Mouse (Mus musculus): ENCODE results near the gene Brf1. TPM values are rescaled to one million over a fixed set of nuclear protein-coding genes. Genes with fewer than 3 reads are reported as not detected.

The Brf1 gene
- polyA plus RNA-seq, 1 experiment, result 24.7 TPM

DNA sequence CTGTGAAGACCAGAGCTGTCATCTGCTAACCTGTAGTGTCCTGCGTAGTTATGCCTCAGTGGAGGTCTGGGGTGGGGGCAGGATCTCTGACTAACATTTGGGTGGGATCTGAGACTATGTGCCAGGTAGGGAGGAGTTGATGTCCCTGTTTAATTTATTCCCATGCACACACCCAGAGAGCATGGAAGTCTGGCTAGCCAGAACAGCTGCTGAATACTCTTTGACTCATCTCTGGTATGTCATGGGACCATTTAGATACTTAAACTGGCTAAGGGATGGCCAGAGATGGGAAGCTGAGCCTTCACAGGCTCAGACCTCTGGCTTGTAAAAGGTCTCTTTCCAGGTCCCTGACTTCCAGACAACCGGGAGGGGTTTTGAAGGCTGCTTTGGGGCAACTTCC lies 27.0 kb upstream of the Brf1 start:
- Histone ChIP-seq H3K27me3 (ENCODE audit: control insufficient read depth, insufficient read depth, low read length, poor library complexity, severe bottlenecking) (no peaks in the 10 kb centered on the region), H3K9me3 (replicated peaks; ENCODE audit: control insufficient read depth, insufficient read depth, low read length, poor library complexity, severe bottlenecking) (no peaks in the 10 kb centered on the region), H3K9ac (ENCODE audit: low read depth, poor library complexity, severe bottlenecking) (no peak overlapping the region), H3K4me1 (ENCODE audit: control insufficient read depth, insufficient read depth, low read length) (no peaks in the 10 kb centered on the region), H3K36me3 (ENCODE audit: control insufficient read depth, insufficient read depth, low read length, poor library complexity, severe bottlenecking) (no peaks in the 10 kb centered on the region), H3K4me3 (ENCODE audit: low read depth, low read length) (no peak overlapping the region), H3K27ac (ENCODE audit: insufficient read depth, low read length) (no peak overlapping the region)
- no peak for TF ChIP-seq CTCF (IDR thresholded peaks at IDR 0.05; ENCODE audit: low read depth, low read length)
- TF ChIP-seq EP300 (IDR thresholded peaks at IDR 0.05; ENCODE audit: insufficient read depth, low read depth, low read length), result no peak
- no peak for TF ChIP-seq POLR2A (IDR thresholded peaks at IDR 0.05; ENCODE audit: insufficient read depth, low read length)

DNA sequence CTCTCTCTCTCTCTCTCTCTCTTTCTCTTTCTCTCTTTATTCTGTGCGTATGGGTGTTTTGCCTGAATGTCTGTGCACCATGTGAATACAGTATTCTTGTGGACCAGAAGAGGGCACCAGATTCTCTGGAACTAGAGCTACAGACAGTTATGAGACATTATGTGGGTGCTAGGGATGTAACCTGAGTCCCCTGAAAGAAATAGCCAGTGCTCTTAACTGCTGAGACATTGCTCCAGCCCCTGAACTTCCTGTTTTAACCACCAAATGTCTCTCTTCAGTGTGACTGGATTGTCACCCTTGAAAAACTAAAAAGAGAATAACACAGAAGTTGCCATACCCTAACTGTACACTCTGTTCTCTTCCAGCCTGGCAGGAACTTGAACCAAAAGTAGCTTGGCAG lies 26.1 kb upstream of the Brf1 start:
- Histone ChIP-seq H3K9me3 (replicated peaks; ENCODE audit: control insufficient read depth, insufficient read depth, low read length, poor library complexity, severe bottlenecking) (no peaks in the 10 kb centered on the region), H3K4me3 (ENCODE audit: low read depth, low read length) (no peak overlapping the region), H3K4me1 (ENCODE audit: control insufficient read depth, insufficient read depth, low read length) (no peaks in the 10 kb centered on the region), H3K27ac (ENCODE audit: insufficient read depth, low read length) (no peak overlapping the region), H3K27me3 (ENCODE audit: control insufficient read depth, insufficient read depth, low read length, poor library complexity, severe bottlenecking) (no peaks in the 10 kb centered on the region), H3K36me3 (ENCODE audit: control insufficient read depth, insufficient read depth, low read length, poor library complexity, severe bottlenecking) (no peaks in the 10 kb centered on the region), H3K9ac (ENCODE audit: low read depth, poor library complexity, severe bottlenecking) (no peak overlapping the region)
- TF ChIP-seq CTCF (IDR thresholded peaks at IDR 0.05; ENCODE audit: low read depth, low read length), result no peak

DNA sequence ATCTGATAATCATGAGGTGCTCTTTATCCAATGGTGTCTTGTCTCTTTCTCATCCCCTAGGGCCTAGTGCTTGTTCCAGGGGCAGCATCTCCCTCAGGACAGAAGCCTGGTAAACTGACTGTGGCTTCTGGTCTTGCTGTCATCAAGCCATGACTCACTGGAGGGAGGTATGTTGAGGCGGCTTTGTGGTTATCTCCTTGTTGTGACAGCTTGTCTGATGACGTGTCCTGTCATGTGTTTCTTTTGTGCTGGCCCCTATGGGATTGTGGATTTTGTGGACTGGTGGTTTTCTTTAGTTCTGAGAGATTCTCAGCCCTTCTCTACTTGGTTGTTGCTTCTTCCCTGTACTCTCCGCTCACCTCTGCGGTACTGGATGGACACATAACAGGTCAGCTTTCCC lies 22.6 kb upstream of the Brf1 start:
- H3K27me3 ChIP-seq (ENCODE audit: control insufficient read depth, insufficient read depth, low read length, poor library complexity, severe bottlenecking), result no peaks in the 10 kb centered on the region
- no peak overlapping the region for H3K27ac ChIP-seq (ENCODE audit: insufficient read depth, low read length)
- no peak overlapping the region for H3K9ac ChIP-seq (ENCODE audit: low read depth, poor library complexity, severe bottlenecking)
- no peaks in the 10 kb centered on the region for H3K9me3 ChIP-seq (replicated peaks; ENCODE audit: control insufficient read depth, insufficient read depth, low read length, poor library complexity, severe bottlenecking)
- H3K36me3 ChIP-seq (ENCODE audit: control insufficient read depth, insufficient read depth, low read length, poor library complexity, severe bottlenecking), result no peaks in the 10 kb centered on the region
- no peak overlapping the region for H3K4me3 ChIP-seq (ENCODE audit: low read depth, low read length)
- H3K4me1 ChIP-seq (ENCODE audit: control insufficient read depth, insufficient read depth, low read length), result no peaks in the 10 kb centered on the region
- TF ChIP-seq POLR2A (IDR thresholded peaks at IDR 0.05; ENCODE audit: insufficient read depth, low read length) (no peak), EP300 (IDR thresholded peaks at IDR 0.05; ENCODE audit: insufficient read depth, low read depth, low read length) (no peak), CTCF (IDR thresholded peaks at IDR 0.05; ENCODE audit: low read depth, low read length) (no peak)

DNA sequence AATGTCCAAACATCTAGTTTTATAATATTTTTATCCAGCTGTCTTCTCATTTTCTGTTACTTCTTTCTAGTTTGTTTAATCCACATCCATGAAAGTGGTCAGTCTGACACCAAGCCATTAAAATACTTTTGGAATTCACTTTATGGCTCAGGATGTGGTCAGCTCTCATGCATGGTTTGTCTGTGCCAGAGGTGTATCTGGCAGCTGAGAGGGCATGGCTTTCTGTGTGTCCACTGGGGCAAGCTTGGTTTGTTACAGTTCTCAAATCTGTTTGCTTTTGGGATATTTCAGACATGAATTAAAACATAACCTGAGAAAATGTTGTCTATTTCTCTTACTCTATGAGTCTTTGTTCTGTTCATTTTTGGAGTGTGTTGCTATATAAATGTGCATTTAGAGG lies 21.0 kb upstream of the Brf1 start:
- H3K4me1 ChIP-seq (ENCODE audit: control insufficient read depth, insufficient read depth, low read length), result no peaks in the 10 kb centered on the region
- H3K36me3 ChIP-seq (ENCODE audit: control insufficient read depth, insufficient read depth, low read length, poor library complexity, severe bottlenecking), result no peaks in the 10 kb centered on the region
- H3K27me3 ChIP-seq (ENCODE audit: control insufficient read depth, insufficient read depth, low read length, poor library complexity, severe bottlenecking), result no peaks in the 10 kb centered on the region
- no peak for TF ChIP-seq POLR2A (IDR thresholded peaks at IDR 0.05; ENCODE audit: insufficient read depth, low read length)
- TF ChIP-seq EP300 (IDR thresholded peaks at IDR 0.05; ENCODE audit: insufficient read depth, low read depth, low read length), result no peak
- no peak for TF ChIP-seq CTCF (IDR thresholded peaks at IDR 0.05; ENCODE audit: low read depth, low read length)
- H3K9me3 ChIP-seq (replicated peaks; ENCODE audit: control insufficient read depth, insufficient read depth, low read length, poor library complexity, severe bottlenecking), result no peaks in the 10 kb centered on the region
- no peak overlapping the region for H3K27ac ChIP-seq (ENCODE audit: insufficient read depth, low read length)
- no peak overlapping the region for H3K4me3 ChIP-seq (ENCODE audit: low read depth, low read length)
- no peak overlapping the region for H3K9ac ChIP-seq (ENCODE audit: low read depth, poor library complexity, severe bottlenecking)

DNA sequence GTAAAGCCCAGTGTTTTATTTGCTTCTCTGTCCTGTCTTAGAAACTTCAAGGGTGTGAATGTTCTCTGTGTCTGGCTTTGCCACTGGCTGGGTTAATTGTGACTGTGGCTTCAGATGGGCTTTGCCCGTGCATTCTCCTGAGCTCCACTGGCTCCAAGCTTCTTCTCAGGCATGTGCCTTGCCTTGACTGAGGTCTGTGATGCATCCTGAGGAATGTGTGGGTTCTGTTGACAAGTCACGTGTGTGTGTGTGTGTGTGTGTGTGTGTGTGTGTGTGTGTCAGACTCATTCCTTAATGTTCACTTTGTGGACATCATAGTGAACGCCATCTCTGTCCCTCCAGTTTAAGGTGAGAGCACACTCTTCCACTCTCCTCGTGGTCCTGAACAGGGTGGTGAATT lies 18.3 kb upstream of the Brf1 start:
- H3K4me3 ChIP-seq (ENCODE audit: low read depth, low read length), result no peak overlapping the region
- no peaks in the 10 kb centered on the region for H3K27me3 ChIP-seq (ENCODE audit: control insufficient read depth, insufficient read depth, low read length, poor library complexity, severe bottlenecking)
- TF ChIP-seq EP300 (IDR thresholded peaks at IDR 0.05; ENCODE audit: insufficient read depth, low read depth, low read length), result no peak
- no peak for TF ChIP-seq CTCF (IDR thresholded peaks at IDR 0.05; ENCODE audit: low read depth, low read length)
- no peak for TF ChIP-seq POLR2A (IDR thresholded peaks at IDR 0.05; ENCODE audit: insufficient read depth, low read length)
- H3K9me3 ChIP-seq (replicated peaks; ENCODE audit: control insufficient read depth, insufficient read depth, low read length, poor library complexity, severe bottlenecking), result no peaks in the 10 kb centered on the region
- H3K36me3 ChIP-seq (ENCODE audit: control insufficient read depth, insufficient read depth, low read length, poor library complexity, severe bottlenecking), result no peaks in the 10 kb centered on the region
- no peaks in the 10 kb centered on the region for H3K4me1 ChIP-seq (ENCODE audit: control insufficient read depth, insufficient read depth, low read length)
- no peak overlapping the region for H3K27ac ChIP-seq (ENCODE audit: insufficient read depth, low read length)
- no peak overlapping the region for H3K9ac ChIP-seq (ENCODE audit: low read depth, poor library complexity, severe bottlenecking)

DNA sequence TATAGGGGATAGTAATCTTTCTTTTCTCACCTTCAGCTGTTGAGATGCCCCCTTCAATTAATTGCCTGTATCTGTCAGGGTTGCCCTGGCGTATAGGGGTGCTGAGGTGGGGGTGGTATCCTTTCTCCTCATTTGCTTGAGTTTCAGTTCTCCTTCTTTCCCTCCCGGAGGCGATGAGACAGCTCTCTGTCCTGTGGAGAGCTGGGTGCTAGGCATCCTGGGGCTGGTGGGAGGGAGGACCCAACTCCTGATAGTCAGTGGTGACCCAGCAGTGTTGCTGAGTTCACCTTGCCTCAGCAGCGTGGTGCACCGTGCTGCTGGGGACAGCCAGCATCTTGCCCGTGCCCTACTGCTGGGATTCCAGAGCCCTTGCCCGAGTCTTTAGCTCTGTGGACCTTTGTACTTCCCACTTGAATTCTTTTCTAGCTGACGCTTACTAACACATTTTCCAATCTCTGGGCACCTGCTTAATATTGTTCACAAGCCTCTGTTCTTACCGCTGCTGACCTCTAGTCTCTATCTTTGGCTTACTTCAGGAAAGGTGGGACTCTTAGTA lies 17.0 kb upstream of the Brf1 start:
- TF ChIP-seq EP300 (IDR thresholded peaks at IDR 0.05; ENCODE audit: insufficient read depth, low read depth, low read length), result no peak
- no peak for TF ChIP-seq POLR2A (IDR thresholded peaks at IDR 0.05; ENCODE audit: insufficient read depth, low read length)
- TF ChIP-seq CTCF (IDR thresholded peaks at IDR 0.05; ENCODE audit: low read depth, low read length), result no peak
- H3K27me3 ChIP-seq (ENCODE audit: control insufficient read depth, insufficient read depth, low read length, poor library complexity, severe bottlenecking), result no peaks in the 10 kb centered on the region
- no peaks in the 10 kb centered on the region for H3K4me1 ChIP-seq (ENCODE audit: control insufficient read depth, insufficient read depth, low read length)
- no peaks in the 10 kb centered on the region for H3K9me3 ChIP-seq (replicated peaks; ENCODE audit: control insufficient read depth, insufficient read depth, low read length, poor library complexity, severe bottlenecking)
- H3K36me3 ChIP-seq (ENCODE audit: control insufficient read depth, insufficient read depth, low read length, poor library complexity, severe bottlenecking), result no peaks in the 10 kb centered on the region
- no peak overlapping the region for H3K27ac ChIP-seq (ENCODE audit: insufficient read depth, low read length)
- no peak overlapping the region for H3K9ac ChIP-seq (ENCODE audit: low read depth, poor library complexity, severe bottlenecking)
- H3K4me3 ChIP-seq (ENCODE audit: low read depth, low read length), result no peak overlapping the region
